Mouse (Mus musculus) kidney, postnatal 10 days (tissue): ENCODE measurements around the gene Tmco3.
"Not testable (repeated sequence)": the region's sequence is repeated elsewhere in the genome, so short reads cannot be mapped to it uniquely, and the experiment has no call there.

Experiments
- DNase-seq: peaks from one replicate; pipeline ENCODE4 v3.0.0; 2021; ENCODE audit warnings: mixed read lengths

Gene Tmco3

GRCm38 (mm10) chr8:13306309-13306909 is 18.4 kb downstream of the Tmco3 start:
- no peak for DNase-seq

DNA sequence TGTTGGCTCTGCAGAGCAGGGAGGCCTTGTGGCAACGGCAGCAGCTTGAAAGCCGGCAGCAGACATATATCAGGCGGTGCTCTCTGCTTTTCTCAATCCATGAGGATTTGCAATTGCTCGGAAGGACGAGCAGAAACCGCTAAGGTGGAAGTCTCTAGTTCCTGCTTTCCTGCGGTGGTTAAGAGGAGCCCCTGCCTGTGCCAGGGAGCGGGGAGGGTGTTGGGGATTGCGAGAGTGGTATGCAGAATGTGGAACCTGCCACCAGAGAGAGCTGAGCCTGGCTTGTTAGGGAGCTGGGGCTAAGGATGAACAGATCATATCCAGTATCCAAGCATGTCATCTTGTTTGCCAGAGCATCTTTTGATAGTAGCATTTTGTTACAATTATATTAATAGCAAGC is 18.9 kb downstream of the Tmco3 start:
- DNase-seq: no peak

DNA sequence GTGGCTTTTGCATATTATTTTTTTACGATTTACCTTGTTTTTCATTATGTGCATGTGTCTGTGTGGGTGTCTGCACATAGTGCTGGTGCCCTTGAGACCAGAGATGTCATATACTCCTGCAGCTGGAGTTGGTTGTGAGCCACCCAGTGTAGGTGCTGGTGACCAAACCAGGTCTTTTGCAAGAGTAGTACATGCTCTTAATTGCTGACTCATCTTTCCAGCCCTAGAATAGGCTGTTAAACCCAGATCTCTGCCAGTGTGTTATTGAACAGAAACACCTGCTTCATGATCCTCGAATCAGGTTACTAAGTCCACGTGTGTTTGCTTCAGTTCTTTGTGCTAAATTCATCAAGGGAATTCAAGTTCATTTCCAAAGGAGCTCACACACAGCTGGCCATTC is 26.9 kb downstream of the Tmco3 start:
- DNase-seq: no peak

- no peak for DNase-seq
Observed at GRCm38 (mm10) chr8:13316671-13317070, 28.7 kb downstream of the Tmco3 start.

DNA sequence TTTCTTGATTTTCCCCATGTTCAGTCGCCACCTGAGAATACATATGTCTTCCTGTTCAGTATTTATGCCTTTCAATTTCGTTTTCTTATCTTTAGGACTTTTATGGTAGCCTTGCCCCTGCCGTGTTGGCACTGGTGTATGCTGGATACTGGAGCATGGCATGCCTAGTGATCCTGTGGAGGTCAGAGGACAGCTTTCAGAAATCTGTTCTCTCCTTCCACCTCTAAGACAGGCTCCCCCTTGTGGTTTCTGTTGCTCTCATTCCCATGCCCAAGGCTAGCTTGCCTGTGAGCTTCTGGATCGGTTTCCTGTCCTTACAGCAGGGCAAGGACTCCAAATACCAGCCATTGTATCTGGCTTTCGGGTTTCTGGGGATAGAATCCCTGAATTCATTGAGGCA is 38.6 kb downstream of the Tmco3 start:
- DNase-seq: peak; percentile 64

DNA sequence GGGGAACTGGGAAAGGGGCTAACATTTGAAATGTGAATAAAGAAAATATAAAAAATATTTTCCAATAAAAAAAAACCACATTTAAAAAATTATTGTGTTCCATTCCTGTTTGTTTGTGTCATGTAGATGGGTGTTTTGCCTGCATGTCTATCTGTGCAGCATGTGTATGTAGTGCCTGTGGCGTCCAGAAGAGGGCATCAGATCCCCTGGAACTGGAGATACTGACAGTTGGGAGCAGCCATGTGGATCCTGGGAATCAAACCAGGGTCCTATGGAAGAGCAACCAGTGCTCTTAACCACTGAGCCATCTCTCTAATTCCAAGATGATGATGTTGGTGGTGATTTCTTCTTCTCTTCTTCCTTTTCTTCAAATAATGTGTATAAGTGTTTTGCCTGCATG is 46.7 kb downstream of the Tmco3 start:
- no peak for DNase-seq

DNA sequence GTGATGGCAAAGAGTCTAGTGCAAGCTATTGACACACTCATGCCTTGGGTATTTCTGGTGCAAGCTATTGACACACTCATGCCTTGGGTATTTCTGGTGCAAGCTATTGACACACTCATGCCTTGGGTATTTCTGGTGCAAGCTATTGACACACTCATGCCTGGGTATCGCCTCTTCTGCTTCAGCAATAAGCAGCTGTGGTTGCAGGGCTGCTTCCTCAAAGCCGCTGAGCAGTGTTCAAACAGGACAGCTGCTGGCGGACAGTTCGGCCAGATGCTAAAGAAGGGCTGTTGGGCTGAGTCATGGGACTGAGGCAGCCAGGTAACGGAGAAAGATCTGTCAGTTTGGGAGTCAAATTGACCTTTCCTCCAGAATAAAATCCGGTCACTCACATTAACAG is 49.3 kb downstream of the Tmco3 start:
- DNase-seq: not testable (repeated sequence)

- DNase-seq: no peak
Observed at GRCm38 (mm10) chr8:13337678-13338077, 49.7 kb downstream of the Tmco3 start.

GRCm38 (mm10) chr8:13338255-13338860 is 50.4 kb downstream of the Tmco3 start, which contains the start of gene Tfdp1:
Tfdp1 (plus strand) TSS chr8:13338751.
- DNase-seq: peak; percentile 88

DNA sequence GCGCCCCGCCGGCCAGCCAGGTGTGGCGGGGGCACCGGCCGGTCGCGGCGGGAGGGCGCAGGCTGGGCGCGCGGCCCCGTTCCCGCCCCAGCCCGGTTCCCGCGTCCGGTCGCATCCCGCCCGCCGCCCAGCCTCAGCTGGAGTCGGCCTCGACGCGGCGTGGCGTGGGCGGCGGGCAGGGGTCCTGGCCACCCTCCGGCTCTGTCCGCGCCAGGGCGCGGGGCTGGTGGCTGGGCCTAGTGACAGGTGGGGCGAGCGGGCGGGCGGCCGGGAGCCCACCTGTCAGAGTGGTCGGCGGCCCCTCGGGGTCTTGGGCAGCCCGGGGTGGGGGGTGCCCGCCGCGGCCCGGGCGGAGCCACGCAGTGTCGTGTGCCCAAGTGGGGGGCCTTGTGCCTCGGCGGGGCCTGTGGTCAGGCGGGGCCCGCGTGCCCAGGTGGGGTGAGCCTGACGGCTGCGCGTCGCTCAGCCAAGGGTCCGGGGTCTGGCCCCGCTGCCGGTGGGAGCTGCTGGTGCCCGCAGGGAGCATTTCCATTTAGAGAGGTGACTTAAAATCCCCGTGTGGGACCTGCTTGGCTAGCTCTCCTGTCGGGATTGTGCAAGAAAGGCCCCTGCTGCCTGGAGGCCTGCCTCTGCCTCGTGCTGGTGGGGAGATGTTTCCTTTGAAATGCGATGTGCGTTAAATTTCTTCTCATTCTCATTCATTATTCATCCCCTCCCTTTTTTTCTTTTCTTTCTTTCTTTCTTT is 51.1 kb downstream of the Tmco3 start:
- DNase-seq: peak; percentile 60

DNA sequence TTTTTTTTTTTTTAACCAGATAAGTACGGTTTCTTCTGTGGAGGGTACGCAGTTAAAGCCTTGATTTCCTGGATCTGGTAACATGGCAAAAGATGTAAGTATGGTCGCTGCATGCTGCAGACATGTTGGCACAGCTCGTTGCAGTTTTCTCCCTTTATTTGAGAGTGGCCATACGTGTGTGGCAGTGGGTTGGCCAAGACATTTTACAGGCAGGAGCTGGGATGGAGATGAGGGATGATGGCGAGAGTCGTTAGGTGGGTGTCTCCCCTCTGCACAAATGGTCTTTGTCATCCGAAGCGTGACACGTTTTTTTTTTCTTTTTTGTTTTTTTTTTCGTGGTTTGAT is 51.6 kb downstream of the Tmco3 start:
- DNase-seq: no peak

- no peak for DNase-seq
Observed at GRCm38 (mm10) chr8:13340650-13341049, 52.7 kb downstream of the Tmco3 start.

- DNase-seq: no peak
Observed at GRCm38 (mm10) chr8:13342340-13342739, 54.4 kb downstream of the Tmco3 start.

DNA sequence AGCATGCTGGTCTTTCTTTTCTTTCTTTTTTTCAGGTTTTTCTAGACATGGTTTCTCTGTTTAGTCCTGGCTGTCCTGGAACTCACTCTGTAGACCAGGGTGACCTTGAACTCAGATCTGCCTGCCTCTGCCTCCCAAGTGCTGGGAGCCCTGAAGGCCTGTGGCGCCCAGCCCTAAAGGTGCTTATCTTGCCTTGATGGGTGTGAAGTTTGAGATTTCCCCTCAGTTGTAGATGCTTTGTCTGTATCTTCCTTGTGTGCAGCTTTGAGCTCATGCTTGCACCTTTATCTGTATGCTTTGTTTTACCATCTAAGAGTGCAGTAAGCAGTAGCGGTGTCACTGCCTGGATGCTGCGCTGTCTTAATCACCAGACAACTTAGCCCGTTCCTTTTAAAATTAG is 55.1 kb downstream of the Tmco3 start:
- no peak for DNase-seq

- DNase-seq: no peak
Observed at GRCm38 (mm10) chr8:13350052-13350451, 62.1 kb downstream of the Tmco3 start.

DNA sequence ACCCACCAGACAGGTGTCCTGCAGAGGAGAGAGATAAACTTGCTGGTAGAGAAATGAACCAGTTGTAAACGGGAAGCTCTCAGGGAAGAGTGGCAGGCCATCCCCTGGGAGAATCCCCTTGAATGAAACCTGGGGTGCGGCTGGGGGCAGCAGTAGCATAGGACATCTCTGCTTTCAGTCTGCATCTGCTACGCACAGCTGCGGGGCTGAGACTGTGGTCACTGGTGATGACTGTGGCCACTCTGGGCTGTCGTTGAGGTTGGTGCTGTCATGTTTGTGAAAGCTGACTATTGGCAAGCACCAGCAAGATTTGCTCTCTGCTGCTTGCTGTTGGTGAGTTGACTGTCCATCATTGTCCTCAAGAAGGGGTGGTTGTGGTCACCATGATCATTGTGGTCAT is 63.6 kb downstream of the Tmco3 start:
- DNase-seq: no peak

DNA sequence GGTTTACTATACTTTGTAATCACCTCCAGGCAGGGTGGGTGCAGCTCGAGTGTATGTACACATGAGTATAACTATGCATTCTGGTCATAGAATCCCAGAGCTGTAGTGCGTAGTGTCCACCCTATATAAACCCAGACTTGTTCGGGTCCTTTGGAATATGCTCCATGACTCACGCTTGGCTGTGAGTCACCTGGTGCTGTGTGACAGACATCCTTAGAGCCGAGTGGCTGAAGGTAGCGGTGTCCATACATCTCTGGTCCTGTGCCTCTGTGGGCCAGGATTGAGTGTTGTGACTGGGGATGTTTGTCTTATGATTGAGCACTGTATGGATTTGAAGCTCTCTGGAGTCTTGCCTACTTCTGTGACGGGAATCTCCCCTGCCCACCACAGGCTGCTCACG is 64.6 kb downstream of the Tmco3 start:
- DNase-seq: no peak

DNA sequence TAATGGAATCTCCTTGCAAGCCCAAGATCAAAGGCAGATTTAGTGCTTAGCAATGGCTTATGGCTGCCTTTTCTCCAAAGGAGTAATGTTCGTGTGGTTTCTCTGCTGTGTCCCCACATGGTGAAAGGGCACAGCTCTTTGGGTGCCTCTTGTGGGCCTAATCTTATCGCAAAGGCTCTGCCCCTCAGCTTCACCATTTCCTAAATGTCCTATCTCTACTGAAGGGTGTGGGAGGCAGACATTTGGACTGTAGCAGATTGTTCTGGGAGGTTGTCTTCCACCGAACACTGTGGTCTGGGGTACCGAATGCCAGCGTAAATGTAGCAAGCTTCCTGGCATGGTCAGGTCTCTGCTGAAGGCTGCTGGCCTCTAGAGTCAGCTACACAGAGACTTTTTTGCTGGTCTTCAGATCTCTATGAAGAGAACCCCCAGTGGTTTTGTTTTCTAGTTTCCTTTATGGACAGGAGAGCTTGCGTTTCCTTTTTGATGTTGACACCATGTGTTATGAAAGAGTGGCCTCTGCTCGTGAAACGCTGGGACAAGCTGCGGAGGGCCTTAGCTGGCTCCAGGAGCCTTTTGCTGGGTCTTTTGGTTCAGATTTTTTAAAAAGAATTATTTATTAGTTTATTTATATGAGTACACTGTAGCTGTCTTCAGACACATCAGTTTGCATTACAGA is 65.3 kb downstream of the Tmco3 start:
- DNase-seq: no peak

GRCm38 (mm10) chr8:13353883-13354282 is 65.9 kb downstream of the Tmco3 start:
- DNase-seq: no peak

GRCm38 (mm10) chr8:13356221-13356620 is 68.2 kb downstream of the Tmco3 start:
- no peak for DNase-seq

DNA sequence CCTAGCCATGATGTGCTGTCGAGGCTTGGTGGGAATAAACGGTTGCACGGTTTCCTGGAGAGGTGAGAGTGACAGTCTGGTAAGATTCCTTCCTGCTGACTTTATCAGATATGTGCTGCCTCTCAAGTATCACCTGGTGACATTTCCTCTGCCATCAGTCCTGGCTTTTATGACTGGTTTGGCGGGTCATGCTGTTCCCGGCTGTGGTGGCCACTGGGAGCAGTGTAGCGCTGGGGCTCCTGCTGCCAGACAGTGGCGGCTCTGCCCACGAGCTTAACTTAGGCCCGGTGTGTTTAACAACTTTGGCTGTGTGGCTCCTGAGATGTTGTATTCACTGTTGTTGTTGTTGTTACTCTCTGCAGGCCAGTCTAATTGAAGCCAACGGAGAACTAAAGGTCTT is 68.7 kb downstream of the Tmco3 start:
- no peak for DNase-seq

DNA sequence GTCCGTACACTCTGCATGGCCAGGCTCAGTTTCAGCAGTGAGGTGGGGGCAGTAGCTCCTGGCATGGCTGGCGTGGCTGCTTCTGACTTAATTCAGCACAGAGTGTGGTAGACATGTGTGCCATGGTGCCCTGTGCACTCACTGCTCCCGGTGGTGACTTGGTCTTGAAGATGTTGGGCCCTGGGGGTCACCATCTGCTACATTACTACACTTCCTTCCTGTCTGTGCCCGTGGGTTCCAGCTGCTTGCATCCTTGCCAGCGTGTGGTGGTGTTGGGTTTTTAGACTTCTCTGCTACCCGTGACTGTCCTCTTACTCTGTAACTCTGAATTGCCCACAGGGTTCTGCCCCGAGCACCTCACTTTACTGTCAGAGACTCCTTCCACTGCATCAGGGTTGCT is 72.2 kb downstream of the Tmco3 start:
- no peak for DNase-seq

DNA sequence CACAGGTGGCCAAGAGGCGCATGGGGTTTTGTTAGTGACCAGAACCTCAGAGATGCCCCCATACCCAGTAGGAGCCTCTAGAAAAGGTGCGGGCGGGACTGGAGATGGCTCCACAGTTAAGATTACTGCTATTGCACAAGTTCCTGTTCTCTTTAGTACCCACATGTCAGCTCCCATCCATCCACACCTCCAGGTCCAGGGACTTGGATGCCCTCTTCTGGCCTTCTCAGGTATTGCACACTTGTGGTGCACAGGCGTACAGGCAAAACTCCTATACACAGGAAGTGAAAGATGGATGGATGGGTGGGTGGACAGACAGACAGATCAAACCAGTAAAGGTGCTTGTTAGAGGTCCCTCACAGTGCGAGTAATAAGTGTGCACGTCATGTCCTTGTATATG is 73.9 kb downstream of the Tmco3 start:
- no peak for DNase-seq
